Mouse (Mus musculus) heart, adult 11 months (tissue): Measurements from ENCODE around the gene Smpd3.

Experiments
- DNase-seq: peaks from one replicate; pipeline ENCODE4 v3.0.0; 2022

Gene Smpd3

GRCm38 (mm10) chr8:106213959-106214358, 123.8 kb downstream of the Smpd3 start:
- DNase-seq = no peak

- no peak for DNase-seq
Observed at GRCm38 (mm10) chr8:106211421-106211820, 126.4 kb downstream of the Smpd3 start.

GRCm38 (mm10) chr8:106210821-106211345, 126.9 kb downstream of the Smpd3 start, which contains the start of the genes Slc7a6os and Prmt7:
Gene Slc7a6os (minus strand): TSS chr8:106210935.
Gene Prmt7 (plus strand): TSS chr8:106210936.
- DNase-seq = peak; percentile 99

- no peak for DNase-seq
Observed at GRCm38 (mm10) chr8:106210035-106210731, 127.6 kb downstream of the Smpd3 start.
